Mouse (Mus musculus): ENCODE data around the gene Gm2115.

DNA sequence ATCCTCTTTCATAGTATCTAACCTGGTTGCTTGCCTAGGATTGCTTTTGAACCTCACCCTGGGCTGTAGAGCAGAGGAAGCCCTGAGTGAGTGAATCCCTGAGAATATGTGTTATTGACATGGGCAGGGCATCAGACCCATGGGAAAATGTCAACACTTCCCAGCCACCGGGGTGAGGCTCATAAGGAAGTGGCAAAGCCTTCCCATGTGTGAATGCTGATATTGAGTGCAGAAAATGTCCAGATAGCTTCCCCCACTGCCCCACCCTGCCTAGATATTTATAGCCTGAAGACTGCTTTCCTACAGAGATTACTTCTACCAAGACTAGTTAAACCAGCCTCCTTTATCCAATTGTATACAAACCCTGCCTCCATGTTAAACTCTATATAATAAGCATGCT, 4.0 kb downstream of the Gm2115 start:
- TF ChIP-seq CTCF (IDR thresholded peaks at IDR 0.05) (no peak), EP300 (IDR thresholded peaks at IDR 0.05) (no peak)

Measured in lung, postnatal 0 days (tissue).